Mouse (Mus musculus) urinary bladder, postnatal 25 days (tissue): ENCODE measurements at regions not wholly inside any gene's neighbourhood (a gene's known extent, or its start where the extent isn't known, plus 50 kb on each side); places are given as distances from the start of the nearest gene placed in this dataset.

ENCODE experiments used
- DNase-seq: peaks from one replicate; pipeline ENCODE4 v3.0.0; 2022; ENCODE audit warnings: low spot score

DNA sequence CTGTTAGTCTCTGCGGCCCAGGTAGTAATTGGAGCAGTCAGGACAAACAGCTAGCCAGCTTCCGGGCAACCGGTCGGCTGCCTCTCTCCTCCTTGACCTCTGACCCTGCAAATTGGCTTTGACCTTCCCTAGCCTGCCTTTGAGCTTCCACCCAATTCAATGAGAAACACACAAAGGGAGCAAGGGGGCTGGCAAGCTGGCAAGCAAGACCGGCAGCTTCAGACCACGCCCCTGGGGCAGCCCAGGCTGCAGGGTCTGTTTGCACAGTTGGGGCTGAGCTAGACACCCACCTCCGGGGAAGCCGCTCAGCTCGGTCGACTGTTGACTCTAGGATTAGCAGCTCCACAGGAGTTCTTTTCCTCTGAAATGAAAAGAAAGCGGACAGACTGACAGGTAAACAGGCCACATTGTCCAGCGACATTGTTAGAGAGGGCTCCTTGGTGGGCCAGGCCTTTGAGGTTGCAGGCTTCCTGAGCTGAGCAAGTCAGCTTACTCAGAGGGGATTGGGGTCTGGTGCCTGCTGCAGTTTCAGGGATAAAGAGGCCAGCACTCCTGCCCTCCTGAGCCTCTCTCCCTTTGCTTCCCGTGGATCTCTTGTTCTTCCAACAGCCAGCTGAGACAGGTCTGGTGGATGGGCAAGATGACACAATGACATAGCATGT lies 116.6 kb downstream of the Inhbb start:
- no peak for DNase-seq

- DNase-seq = no peak
Measured at GRCm38 (mm10) chr1:119304470-119304980, 117.5 kb downstream of the Inhbb start.

DNA sequence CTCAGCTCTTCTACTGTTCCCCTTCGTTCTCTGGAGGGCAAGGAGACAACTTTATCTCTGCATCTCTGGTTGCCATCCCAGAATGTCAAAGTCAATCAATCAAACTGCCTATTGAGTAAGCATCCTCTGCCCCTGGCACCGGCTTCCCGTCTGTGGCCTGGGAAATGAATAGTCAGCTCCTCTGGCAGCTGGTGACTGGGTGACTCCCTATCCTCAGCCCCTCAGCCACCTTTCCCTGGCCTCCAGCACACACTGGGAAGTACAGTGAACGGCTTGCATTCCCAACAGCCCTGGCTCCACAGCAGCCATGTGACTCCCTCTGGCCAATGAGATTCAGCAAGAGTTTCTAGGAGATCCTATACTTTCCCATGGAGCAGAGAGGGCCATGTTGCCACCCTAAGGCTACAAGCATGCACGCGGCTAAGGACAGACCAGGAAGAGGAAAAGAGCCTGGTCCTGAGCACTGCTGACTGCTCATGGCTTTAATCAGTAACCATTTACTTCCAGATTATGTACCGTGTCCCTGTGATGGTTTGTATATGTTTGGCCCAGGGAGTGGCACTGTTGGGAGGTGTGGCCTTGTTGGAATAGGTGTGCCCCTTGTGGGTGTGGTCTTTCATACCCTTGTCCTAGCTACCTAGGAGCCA lies 119.6 kb downstream of the Inhbb start:
- no peak for DNase-seq

GRCm38 (mm10) chr1:119301931-119302330 lies 120.1 kb downstream of the Inhbb start:
- no peak for DNase-seq

DNA sequence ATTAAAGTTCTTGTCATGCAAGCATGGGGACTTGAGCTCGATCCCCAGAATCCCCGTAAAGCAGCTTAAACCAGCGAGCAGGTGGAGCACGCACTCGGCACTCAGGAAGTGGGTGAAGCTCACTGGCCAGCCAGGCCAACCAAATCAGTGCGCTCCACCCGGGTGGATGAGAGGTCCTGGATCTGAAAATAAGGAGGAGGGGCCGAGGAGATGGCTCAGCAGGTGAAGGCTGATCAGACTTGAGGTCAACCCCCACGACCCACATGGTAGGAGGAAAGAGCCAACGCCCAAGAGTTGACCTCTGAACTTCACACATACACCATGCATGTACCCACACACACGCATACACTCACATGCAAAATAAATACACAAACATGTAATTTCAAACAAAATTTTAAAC lies 120.8 kb downstream of the Inhbb start:
- DNase-seq = no peak

DNA sequence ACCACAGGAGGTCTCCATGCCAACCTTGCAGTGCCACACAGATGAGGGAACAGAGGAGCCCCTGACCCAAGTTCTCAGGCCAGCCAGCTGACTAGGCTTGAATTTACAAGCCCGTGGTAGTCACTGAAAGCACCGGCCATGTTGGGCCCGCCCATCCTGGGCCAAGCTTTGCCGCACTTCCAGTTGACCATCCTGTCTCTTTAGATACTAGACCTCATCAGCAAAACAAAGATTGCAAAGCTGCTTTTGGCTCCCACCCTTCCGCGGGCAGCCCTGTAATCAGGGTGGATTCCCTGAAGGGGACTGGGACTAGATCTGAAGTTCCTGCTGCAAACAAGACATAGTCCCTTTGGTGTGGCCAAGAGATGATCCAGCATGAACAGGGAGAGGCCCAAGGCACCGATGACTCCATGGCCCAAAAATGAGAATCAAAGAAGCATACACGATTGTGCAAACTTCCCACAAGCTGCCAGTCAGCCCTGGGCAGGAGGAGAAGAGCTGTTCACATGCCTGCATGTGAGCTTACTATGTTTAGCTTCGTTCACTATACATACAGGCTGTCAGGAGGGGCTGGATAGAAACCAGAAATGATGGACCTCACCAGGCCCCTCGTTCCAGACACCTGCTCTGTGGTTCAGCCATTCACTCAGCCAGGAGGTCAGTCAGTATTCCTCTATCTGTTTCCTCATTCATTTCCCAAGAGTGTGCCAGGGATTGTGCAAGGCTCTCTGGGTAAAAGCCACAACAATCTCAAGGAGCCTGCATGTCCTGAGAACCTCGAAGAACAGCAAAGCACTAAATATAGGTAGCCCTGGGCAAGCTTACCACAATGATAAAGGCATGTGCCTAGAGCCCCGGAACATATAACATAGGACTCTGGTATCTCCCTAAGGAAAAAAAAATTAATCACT lies 122.0 kb downstream of the Inhbb start:
- DNase-seq = no peak

GRCm38 (mm10) chr1:119298696-119299230 lies 123.3 kb downstream of the Inhbb start:
- DNase-seq = no peak

DNA sequence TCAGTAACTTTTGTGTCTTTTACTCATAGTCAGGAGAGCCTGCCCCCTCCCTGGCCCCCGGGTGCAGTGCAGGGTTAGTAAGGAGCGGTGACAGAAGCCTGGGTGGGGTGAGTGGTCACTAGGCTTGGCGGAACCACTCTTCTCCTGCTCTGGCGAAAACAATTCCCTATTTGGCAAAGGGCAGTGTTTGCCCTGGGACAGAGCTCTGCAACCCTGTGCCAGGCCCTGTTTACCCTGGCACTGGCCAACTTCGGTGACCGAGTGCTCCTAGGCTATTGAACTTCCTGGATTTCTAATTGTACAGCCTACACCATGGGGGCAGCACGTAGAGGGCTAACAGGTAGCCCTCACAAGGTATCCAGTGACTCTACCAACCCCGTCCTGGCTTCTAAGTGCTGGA lies 126.9 kb downstream of the Inhbb start:
- no peak for DNase-seq

- no peak for DNase-seq
Measured at GRCm38 (mm10) chr1:119293839-119294238, 128.2 kb downstream of the Inhbb start.

DNA sequence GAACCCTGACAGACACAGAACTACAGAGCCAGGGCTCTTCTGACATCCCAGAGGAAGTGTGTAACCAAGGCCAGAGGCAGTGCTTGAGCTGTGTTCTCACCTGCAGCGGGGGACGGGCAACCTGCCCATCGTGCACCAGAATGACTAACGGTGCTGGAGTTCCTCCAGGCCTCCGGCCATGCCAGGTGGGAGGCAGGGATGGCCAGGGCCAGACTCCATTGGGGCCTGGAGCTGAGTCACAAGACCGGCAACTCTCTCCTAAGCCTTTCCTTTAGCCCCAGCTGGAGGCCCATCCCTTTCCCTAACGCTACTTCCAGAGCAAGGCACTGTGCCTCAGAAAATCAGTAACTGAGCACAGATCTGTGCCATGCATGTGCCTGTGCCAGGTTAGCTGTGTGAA lies 129.8 kb downstream of the Inhbb start:
- DNase-seq = peak; percentile 38

DNA sequence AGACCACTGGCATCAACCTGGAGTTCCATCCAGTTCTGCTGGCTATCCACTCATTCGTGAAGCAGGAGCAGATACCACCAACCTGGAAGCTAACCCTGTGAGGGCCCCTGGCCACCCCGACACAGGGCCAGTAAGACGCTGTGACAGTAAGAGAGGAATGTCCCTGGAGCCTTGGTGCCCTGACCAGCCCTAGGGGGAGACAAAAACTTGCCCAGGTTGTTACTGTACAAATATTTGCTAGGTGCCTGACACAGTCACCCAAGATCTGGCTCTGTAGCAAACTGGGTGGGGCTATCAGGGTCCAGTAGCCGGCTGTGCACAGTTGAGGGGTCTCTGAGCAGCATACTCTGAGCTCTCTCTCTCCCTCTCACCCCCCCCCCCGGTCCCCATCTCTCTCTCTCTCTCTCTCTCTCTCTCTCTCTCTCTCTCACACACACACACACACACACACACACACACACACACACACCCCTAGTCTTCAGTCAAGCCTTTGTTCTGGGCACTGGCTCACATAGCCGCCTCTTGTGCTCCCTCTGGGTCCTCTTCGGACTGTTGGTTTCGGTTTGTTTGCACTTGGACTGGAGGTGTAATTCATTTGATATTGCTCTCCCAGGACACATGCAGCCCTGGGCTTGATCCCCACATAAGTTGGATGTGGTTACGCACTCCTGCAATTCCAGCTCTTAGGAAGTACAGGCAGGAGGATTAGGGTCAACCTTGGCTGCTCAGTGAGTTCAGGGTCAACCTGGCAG lies 131.7 kb downstream of the Inhbb start:
- DNase-seq = no peak

GRCm38 (mm10) chr1:119289516-119290164 lies 132.4 kb downstream of the Inhbb start:
- no peak for DNase-seq

DNA sequence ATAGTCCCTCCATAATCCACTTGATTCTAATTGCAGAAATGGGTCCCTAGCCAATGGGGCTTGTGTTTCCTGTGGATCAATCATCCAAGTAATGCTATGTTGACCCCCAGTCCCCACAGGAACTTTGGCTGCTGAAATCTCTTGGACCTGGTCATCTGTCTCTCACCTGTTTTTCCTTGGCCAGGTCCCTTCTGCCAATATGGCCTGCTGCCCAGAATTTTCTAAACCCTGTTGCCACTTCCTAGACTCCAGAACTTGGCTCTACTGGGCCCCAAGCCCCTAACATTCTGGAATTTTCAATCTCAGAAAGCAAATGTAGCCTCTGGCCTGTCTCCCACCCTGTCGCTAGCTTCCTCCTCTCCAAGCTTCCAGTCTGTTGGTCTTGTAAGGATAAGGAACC lies 139.6 kb downstream of the Inhbb start:
- DNase-seq = no peak

DNA sequence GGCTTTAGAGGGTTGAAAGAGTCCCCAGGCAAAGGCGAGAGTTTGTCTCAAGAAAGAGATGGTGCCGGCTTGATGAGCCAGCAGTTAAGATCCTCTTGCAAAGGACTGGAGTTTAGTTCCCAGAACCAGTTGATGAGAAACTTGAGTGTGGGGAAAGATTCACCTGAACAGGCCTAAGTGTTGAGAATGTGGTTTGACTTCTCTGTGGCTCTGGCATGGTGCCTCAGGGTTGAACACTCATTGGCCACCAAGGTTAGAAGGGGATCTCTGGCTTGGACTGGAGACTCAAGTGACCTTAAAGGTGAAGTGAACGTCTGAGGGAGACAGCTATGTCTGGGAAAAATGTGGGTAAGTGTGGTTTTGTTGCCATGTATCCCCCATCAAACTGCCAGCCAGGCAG lies 142.8 kb downstream of the Inhbb start:
- no peak for DNase-seq

GRCm38 (mm10) chr1:119278528-119279201 lies 143.4 kb downstream of the Inhbb start:
- no peak for DNase-seq

DNA sequence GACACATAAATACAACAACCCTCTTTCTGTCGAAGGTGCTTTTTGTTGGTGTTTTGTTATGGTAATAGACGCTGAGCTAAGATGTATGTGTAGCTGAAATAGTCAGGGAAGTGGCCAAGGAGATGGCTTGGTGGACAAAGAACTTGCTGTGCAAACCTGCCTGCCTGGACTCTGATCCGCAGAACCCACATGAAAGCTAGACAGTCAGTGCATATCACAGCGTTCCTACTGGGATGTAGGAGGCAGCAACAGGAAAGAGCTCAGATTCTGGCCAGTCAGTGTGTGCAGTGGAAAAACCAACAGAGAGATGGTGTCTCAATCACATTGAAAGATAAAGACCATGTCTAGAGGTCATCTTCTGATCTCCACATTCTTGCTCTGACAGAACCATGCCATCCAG lies 144.1 kb downstream of the Inhbb start:
- DNase-seq = no peak

DNA sequence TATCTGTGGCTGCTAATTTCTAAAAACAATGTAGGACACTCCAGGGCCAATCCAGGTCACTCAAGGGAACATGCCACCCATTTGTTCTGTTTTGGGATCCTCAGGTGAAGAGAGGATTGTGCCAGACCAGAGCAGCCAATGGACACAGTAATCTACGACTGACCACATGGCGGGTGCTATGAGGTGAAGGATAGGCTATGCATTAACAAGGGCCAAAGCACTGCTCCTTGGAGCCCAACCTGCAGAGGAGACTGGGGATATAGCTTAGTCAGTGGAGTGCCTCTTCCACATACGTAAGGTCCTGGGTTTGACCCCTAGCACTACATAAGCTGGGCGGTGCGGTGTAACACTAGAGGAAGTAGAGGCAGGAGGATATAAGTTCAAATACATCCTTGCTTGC lies 156.0 kb downstream of the Inhbb start:
- no peak for DNase-seq

DNA sequence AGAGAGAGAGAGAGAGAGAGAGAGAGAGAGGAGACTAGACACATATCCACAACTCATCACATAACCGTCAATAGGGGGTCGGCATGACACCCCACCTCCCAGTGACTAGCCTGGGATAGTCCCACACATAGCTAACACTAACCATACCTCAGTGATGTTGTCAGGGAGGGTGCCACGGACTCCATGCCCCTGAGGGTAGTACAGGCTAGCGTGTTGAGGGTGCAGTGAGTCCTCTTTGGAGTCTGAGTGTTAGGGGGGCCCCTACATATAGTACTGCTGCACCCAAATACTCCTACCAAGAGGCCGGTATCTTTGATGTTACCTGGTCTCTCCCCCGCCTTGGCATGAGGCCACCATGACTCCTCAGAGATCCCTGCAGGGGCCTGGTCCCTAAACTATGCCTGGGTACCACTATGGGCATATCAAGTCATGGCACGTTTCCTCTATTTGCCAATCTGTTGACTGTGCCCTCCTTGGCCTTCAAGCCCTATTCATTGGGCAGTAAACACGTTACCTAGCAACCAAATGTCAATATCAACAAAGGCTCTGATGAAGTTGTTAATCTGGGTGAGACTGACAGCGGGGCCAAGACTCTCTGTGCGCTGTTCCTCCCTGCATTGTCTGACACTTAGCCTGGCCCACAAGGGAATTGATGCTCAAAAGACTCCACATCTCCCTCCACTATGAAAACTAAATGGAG lies 156.7 kb downstream of the Inhbb start:
- DNase-seq = no peak

DNA sequence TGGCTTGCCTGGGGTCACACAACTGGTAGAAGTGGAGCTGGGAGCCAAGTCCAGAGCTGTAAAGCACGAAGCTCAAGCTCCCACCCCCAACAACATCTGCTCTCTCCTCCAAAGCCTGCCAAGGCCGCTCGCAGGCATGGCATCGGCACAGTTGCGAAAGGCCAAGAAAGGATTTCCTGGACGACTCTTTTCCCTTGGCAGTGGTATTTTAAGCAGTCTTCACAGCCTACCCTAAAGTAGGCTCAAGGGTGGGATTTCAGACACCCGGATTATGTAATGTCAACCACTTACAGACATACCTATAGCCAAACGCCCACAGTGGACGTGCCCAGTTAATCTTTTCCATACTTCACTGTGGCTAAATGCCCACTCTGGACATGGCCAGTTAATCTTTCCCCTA lies 162.6 kb downstream of the Inhbb start:
- no peak for DNase-seq

DNA sequence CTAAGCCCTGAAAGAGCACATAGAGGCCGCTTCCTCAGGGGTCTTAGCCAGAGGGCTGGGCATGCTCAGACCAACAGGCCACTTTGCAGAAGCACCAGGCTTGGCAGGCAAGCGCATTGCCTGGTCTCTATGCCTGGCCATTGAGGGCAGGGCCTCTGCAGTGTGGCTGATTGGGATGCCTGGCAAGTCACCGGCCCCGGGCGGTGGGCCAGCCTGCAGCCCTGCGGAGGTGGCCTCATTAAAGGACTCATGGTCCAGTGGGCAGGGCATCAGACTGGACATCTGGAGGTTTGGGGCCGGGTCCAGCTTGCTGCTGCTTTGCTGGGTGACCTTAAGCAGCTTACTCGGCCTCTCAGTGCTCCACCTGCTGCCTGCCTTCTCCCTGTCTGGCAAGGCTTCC lies 165.3 kb downstream of the Inhbb start:
- no peak for DNase-seq
